Mouse (Mus musculus) megakaryocyte progenitor cell, adult 5-6 weeks (primary cell): Measurements from ENCODE around the gene Acot7. TPM values are rescaled to one million over a fixed set of nuclear protein-coding genes. Genes with fewer than 3 reads are reported as not detected.

Experiments used
- ATAC-seq: replicated peaks from 2 replicates; pipeline ENCODE4 v1.8.0; 2016; ENCODE audit warnings: mild to moderate bottlenecking, moderate TSS enrichment, inconsistent platforms; ENCODE audit not compliant: poor library complexity
- total RNA-seq, 2 experiments: library from RNA; stranded (forward) in 1 of 2; stranded (reverse) in 1 of 2; fragments of 157-497, 149-512 nt in 1 of 2; fragments of 200-1000 nt in 1 of 2; gene quantifications; 2 replicates each; pipeline versions ENCODE4 v1.2.3 to v1.2.4; 2015 to 2017

The Acot7 gene
- total RNA-seq, 2 experiments from 2014 or later = 76.7 to 79.3 TPM

- no peak for ATAC-seq
Measured at GRCm38 (mm10) chr4:152239974-152240373, 62.0 kb downstream of the Acot7 start.

- ATAC-seq = no peak
Measured at GRCm38 (mm10) chr4:152243241-152243891, 65.4 kb downstream of the Acot7 start.

- ATAC-seq = no peak
Measured at GRCm38 (mm10) chr4:152243969-152244368, 66.0 kb downstream of the Acot7 start.

GRCm38 (mm10) chr4:152244545-152245522 is 66.9 kb downstream of the Acot7 start:
- ATAC-seq = no peak

- ATAC-seq = no peak
Measured at GRCm38 (mm10) chr4:152246011-152246410, 68.1 kb downstream of the Acot7 start.

GRCm38 (mm10) chr4:152247195-152247594 is 69.3 kb downstream of the Acot7 start:
- 0 out of 2 replicates have a peak, but pooled peaks have one; percentile 21 for ATAC-seq

GRCm38 (mm10) chr4:152250615-152251014 is 72.7 kb downstream of the Acot7 start:
- no peak for ATAC-seq

- ATAC-seq = no peak
Measured at GRCm38 (mm10) chr4:152253183-152253759, 75.3 kb downstream of the Acot7 start.

- peak; percentile 93 for ATAC-seq
Measured at GRCm38 (mm10) chr4:152257070-152257469, 79.1 kb downstream of the Acot7 start.

- ATAC-seq = no peak
Measured at GRCm38 (mm10) chr4:152260451-152260850, 82.5 kb downstream of the Acot7 start.

- ATAC-seq = no peak
Measured at GRCm38 (mm10) chr4:152262187-152262586, 84.3 kb downstream of the Acot7 start.

- ATAC-seq = peak; percentile 59
Measured at GRCm38 (mm10) chr4:152263089-152263488, 85.2 kb downstream of the Acot7 start.

GRCm38 (mm10) chr4:152263512-152264176 is 85.7 kb downstream of the Acot7 start:
- ATAC-seq = no peak

- ATAC-seq = no peak
Measured at GRCm38 (mm10) chr4:152264177-152264530, 86.2 kb downstream of the Acot7 start.

GRCm38 (mm10) chr4:152264867-152265568 is 87.1 kb downstream of the Acot7 start:
- peak; percentile 43; the same call in 1 of the 2 replicates for ATAC-seq

GRCm38 (mm10) chr4:152265791-152266190 is 87.9 kb downstream of the Acot7 start:
- ATAC-seq = no peak

GRCm38 (mm10) chr4:152266236-152266895 is 88.4 kb downstream of the Acot7 start:
- no peak for ATAC-seq

GRCm38 (mm10) chr4:152267748-152268369 is 89.9 kb downstream of the Acot7 start:
- ATAC-seq = no peak

- no peak for ATAC-seq
Measured at GRCm38 (mm10) chr4:152269967-152270366, 92.0 kb downstream of the Acot7 start.
